Mouse (Mus musculus): ENCODE data around the gene Osbpl3. TPM values are rescaled to one million over a fixed set of nuclear protein-coding genes. Genes with fewer than 3 reads are reported as not detected.

Osbpl3 gene
- polyA plus RNA-seq, 1 experiment = 26.1 TPM

DNA sequence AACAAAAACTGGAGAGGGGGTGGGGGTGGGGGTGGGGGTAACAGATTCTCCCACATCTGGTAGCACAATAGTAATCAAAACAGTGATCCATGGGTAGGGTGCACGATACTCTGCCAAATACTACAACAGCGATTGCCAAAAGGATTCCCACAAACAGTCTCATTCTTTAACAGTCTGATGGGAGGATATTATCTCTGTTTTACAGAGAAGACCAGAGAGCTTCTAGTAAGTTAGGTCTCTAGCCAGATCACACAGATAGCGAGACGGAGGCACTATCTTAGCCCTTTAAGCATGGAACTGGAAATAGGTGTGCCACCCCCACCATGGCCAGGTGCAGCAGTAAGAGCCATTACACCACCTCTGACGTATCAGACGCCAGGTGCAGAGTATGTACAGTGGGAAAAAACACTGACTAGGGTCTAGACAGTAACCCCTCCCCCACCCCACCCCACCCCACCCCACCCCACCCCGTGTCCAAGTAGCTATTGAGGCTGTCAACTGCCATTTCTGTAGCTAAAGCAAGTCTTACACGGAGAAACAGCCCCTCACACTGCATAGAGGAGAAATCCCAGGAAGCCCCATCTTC, 84.4 kb downstream of the Osbpl3 start:
- H3K4me1 ChIP-seq (ENCODE audit: control insufficient read depth, insufficient read depth, low read length) = peaks cover 6% of the 10 kb centered on the region
- TF ChIP-seq CTCF (IDR thresholded peaks at IDR 0.05; ENCODE audit: extremely low read depth, insufficient read depth, low read length) (no peak), POLR2A (IDR thresholded peaks at IDR 0.05; ENCODE audit: extremely low read depth, insufficient read depth, low read length) (no peak)
- no peak overlapping the region for H3K27ac ChIP-seq (ENCODE audit: insufficient read depth, low read length)
- no peak overlapping the region for H3K4me3 ChIP-seq (ENCODE audit: insufficient read depth, low read length)

GRCm38 (mm10) chr6:50368502-50369292, 87.3 kb downstream of the Osbpl3 start:
- no peak for TF ChIP-seq CTCF (IDR thresholded peaks at IDR 0.05; ENCODE audit: extremely low read depth, insufficient read depth, low read length)
- TF ChIP-seq POLR2A (IDR thresholded peaks at IDR 0.05; ENCODE audit: extremely low read depth, insufficient read depth, low read length) = no peak

DNA sequence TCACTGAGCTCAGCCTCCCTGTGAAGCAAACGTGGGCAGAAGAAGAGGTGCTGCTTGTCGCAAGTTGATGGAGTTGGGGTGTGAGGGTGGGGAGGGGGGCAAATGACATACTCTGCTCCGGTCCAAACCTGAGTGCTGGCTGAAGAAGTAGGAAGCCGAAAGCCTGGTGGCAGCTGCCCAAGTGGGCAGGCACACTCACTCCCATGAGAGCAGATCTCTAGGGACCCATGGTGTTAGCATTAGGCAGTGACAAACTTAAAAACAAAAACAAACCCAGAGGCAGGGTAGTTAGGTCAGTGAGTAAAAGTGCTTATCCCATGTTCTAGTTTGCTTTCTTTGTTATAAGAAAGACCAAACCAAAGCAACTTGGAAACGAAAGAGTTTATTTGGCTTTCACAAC, 88.2 kb downstream of the Osbpl3 start:
- peaks cover 7% of the 10 kb centered on the region for H3K4me1 ChIP-seq (ENCODE audit: control insufficient read depth, insufficient read depth, low read length)
- no peak overlapping the region for H3K27ac ChIP-seq (ENCODE audit: insufficient read depth, low read length)
- H3K4me3 ChIP-seq (ENCODE audit: insufficient read depth, low read length) = no peak overlapping the region
- TF ChIP-seq CTCF (IDR thresholded peaks at IDR 0.05; ENCODE audit: extremely low read depth, insufficient read depth, low read length) (no peak), POLR2A (IDR thresholded peaks at IDR 0.05; ENCODE audit: extremely low read depth, insufficient read depth, low read length) (no peak)

More at GRCm38 (mm10) chr6:50368502-50369292, 87.3 kb downstream of the Osbpl3 start:
- Histone ChIP-seq H3K4me1 (ENCODE audit: control insufficient read depth, insufficient read depth, low read length) (peaks cover 8% of the 10 kb centered on the region), H3K27ac (ENCODE audit: insufficient read depth, low read length) (no peak overlapping the region), H3K4me3 (ENCODE audit: insufficient read depth, low read length) (no peak overlapping the region)

DNA sequence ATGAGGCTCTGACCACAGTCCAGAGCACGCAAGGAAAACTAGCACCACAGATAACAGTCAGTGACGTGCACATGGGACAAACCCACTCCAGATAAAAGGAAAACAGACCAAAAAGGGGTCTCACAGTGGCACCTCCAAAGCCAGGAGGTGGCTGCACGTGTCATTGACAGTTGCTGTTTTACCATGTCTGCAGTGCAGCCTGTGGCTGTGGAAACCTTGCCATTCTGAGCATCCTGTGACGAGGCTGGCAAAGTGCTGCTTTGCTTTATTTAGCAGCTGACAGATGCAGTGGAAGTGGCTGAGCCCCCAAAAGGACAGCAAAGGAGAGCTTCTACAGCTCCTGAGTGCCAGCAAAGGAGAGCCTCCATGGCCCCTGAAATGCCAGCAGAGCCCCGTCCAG, 89.3 kb downstream of the Osbpl3 start:
- no peak overlapping the region for H3K27ac ChIP-seq (ENCODE audit: insufficient read depth, low read length)
- H3K4me1 ChIP-seq (ENCODE audit: control insufficient read depth, insufficient read depth, low read length) = peaks cover 16% of the 10 kb centered on the region
- no peak overlapping the region for H3K4me3 ChIP-seq (ENCODE audit: insufficient read depth, low read length)
- no peak for TF ChIP-seq CTCF (IDR thresholded peaks at IDR 0.05; ENCODE audit: extremely low read depth, insufficient read depth, low read length)
- no peak for TF ChIP-seq POLR2A (IDR thresholded peaks at IDR 0.05; ENCODE audit: extremely low read depth, insufficient read depth, low read length)

DNA sequence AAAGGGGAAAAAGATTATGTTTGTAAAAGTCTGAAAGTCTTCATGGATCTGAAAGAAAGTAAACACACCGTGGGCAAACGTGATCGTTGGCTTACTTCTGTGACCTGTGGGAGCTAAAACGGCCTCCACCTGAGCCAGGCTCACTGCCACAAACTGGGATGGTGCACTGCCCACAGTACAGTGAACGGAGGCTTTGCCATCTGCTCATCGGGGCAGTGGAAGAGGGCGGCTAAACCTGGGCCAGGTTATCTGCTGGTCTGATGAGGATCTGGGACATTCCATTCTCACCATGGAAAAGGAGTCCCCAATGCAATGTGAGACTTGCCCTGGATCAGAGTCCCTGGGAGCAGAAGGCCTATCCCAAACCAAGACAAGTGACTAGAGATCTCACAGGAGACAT, 89.7 kb downstream of the Osbpl3 start:
- H3K4me3 ChIP-seq (ENCODE audit: insufficient read depth, low read length) = no peak overlapping the region
- peaks cover 15% of the 10 kb centered on the region for H3K4me1 ChIP-seq (ENCODE audit: control insufficient read depth, insufficient read depth, low read length)
- TF ChIP-seq POLR2A (IDR thresholded peaks at IDR 0.05; ENCODE audit: extremely low read depth, insufficient read depth, low read length) (no peak), CTCF (IDR thresholded peaks at IDR 0.05; ENCODE audit: extremely low read depth, insufficient read depth, low read length) (no peak)
- no peak overlapping the region for H3K27ac ChIP-seq (ENCODE audit: insufficient read depth, low read length)

- TF ChIP-seq CTCF (IDR thresholded peaks at IDR 0.05; ENCODE audit: extremely low read depth, insufficient read depth, low read length) (no peak), POLR2A (IDR thresholded peaks at IDR 0.05; ENCODE audit: extremely low read depth, insufficient read depth, low read length) (no peak)
- Histone ChIP-seq H3K4me3 (ENCODE audit: insufficient read depth, low read length) (no peak overlapping the region), H3K4me1 (ENCODE audit: control insufficient read depth, insufficient read depth, low read length) (peaks cover 16% of the 10 kb centered on the region), H3K27ac (ENCODE audit: insufficient read depth, low read length) (no peak overlapping the region)
These were observed 91.6 kb downstream of the Osbpl3 start for GRCm38 (mm10) chr6:50364364-50364763.

- H3K4me1 ChIP-seq (ENCODE audit: control insufficient read depth, insufficient read depth, low read length) = peaks cover 18% of the 10 kb centered on the region
- no peak overlapping the region for H3K4me3 ChIP-seq (ENCODE audit: insufficient read depth, low read length)
- TF ChIP-seq POLR2A (IDR thresholded peaks at IDR 0.05; ENCODE audit: extremely low read depth, insufficient read depth, low read length) = no peak
- no peak for TF ChIP-seq CTCF (IDR thresholded peaks at IDR 0.05; ENCODE audit: extremely low read depth, insufficient read depth, low read length)
- H3K27ac ChIP-seq (ENCODE audit: insufficient read depth, low read length) = no peak overlapping the region
These were observed 92.6 kb downstream of the Osbpl3 start for GRCm38 (mm10) chr6:50363385-50363784.

GRCm38 (mm10) chr6:50362704-50363261, 93.2 kb downstream of the Osbpl3 start:
- no peak overlapping the region for H3K4me3 ChIP-seq (ENCODE audit: insufficient read depth, low read length)
- H3K4me1 ChIP-seq (ENCODE audit: control insufficient read depth, insufficient read depth, low read length) = peaks cover 18% of the 10 kb centered on the region
- TF ChIP-seq POLR2A (IDR thresholded peaks at IDR 0.05; ENCODE audit: extremely low read depth, insufficient read depth, low read length) (no peak), CTCF (IDR thresholded peaks at IDR 0.05; ENCODE audit: extremely low read depth, insufficient read depth, low read length) (no peak)
- no peak overlapping the region for H3K27ac ChIP-seq (ENCODE audit: insufficient read depth, low read length)

DNA sequence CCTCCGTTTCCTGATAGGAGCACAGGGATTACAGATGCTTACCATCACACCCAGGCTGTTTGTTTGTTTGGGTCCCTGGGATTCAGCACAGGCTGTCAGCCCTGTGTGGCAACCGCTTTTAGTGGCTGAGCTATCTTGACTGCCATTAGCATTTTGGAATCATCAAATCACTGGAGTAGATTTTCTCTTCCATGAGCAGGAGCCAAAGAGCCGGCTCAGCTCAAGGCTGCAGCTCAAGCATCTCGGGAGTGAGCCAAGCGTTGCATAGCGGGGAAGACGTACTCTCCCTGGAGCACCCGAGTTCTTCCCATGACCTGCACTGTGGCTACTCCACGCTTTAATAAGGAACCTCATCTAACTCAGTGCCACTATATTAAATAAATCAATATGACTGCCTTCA, 93.8 kb downstream of the Osbpl3 start:
- H3K27ac ChIP-seq (ENCODE audit: insufficient read depth, low read length) = no peak overlapping the region

More for the DNA sequence above, 93.8 kb downstream of the Osbpl3 start:
- TF ChIP-seq POLR2A (IDR thresholded peaks at IDR 0.05; ENCODE audit: extremely low read depth, insufficient read depth, low read length) (no peak), CTCF (IDR thresholded peaks at IDR 0.05; ENCODE audit: extremely low read depth, insufficient read depth, low read length) (no peak)
- no peak overlapping the region for H3K4me3 ChIP-seq (ENCODE audit: insufficient read depth, low read length)
- peaks cover 22% of the 10 kb centered on the region for H3K4me1 ChIP-seq (ENCODE audit: control insufficient read depth, insufficient read depth, low read length)

Measured in cortical plate, adult 2 months (tissue).